Mouse (Mus musculus) CH12.LX (cell line): ENCODE measurements at regions not wholly inside any gene's neighbourhood (a gene's known extent, or its start where the extent isn't known, plus 50 kb on each side); places are given as distances from the start of the nearest gene placed in this dataset.

ENCODE experiments used
- DNase-seq: peaks from one replicate; pipeline ENCODE4 v3.0.0-alpha.2; 2013; ENCODE audit errors: extremely low read depth
- H3K27ac ChIP-seq: 2 replicates; pipeline ENCODE4 v1.5.1; 2012; ENCODE audit warnings: low read depth, mild to moderate bottlenecking, control low read depth, moderate library complexity; ENCODE audit not compliant: insufficient read depth
- H3K27me3 ChIP-seq: replicated peaks from 2 replicates; pipeline ENCODE3; 2012; ENCODE audit warnings: inconsistent platforms
- H3K36me3 ChIP-seq, 2 experiments: replicated peaks in 1 of 2; 2 replicates each; pipeline versions ENCODE3 to v1.6.1; 2012; ENCODE audit warnings: inconsistent platforms in 1 of 2, low read length in 1 of 2, mild to moderate bottlenecking in 1 of 2, mixed read lengths in 1 of 2, moderate library complexity in 1 of 2; ENCODE audit not compliant: control insufficient read depth in 1 of 2, insufficient read depth in 1 of 2
- H3K4me1 ChIP-seq, 2 experiments: 2 replicates each; pipeline ENCODE4 v1.6.1; 2012; ENCODE audit warnings: inconsistent platforms in 1 of 2, moderate library complexity in 1 of 2; ENCODE audit not compliant: insufficient read depth in 2 of 2, control insufficient read depth in 1 of 2
- H3K4me2 ChIP-seq: 2 replicates; pipeline ENCODE4 v1.6.1; 2012; ENCODE audit warnings: low read depth, mild to moderate bottlenecking, control low read depth; ENCODE audit not compliant: poor library complexity, insufficient read depth, severe bottlenecking
- H3K4me3 ChIP-seq, 3 experiments: fragments of 150-350 bp in 1 of 3; sonication (generic) in 1 of 3; replicated peaks in 1 of 3; 2 replicates each; pipeline versions ENCODE3 to v1.5.1; 2011 to 2012; ENCODE audit warnings: low read depth in 2 of 3, low read length in 2 of 3, mild to moderate bottlenecking in 2 of 3, moderate library complexity in 2 of 3, control low read depth in 1 of 3, improper control_type of control experiment in 1 of 3, inconsistent platforms in 1 of 3, mixed read lengths in 1 of 3; ENCODE audit not compliant: poor library complexity in 1 of 3
- H3K79me2 ChIP-seq: replicated peaks from 2 replicates; pipeline ENCODE4 v1.6.1; 2012; ENCODE audit warnings: mild to moderate bottlenecking, moderate library complexity; ENCODE audit not compliant: control insufficient read depth, poor library complexity, insufficient read depth, severe bottlenecking; ENCODE audit errors: extremely low read depth
- H3K9ac ChIP-seq: 2 replicates; pipeline ENCODE4 v1.6.1; 2012; ENCODE audit warnings: low read depth, mild to moderate bottlenecking, control low read depth, moderate library complexity; ENCODE audit not compliant: insufficient read depth
- H3K9me3 ChIP-seq: replicated peaks from 2 replicates; pipeline ENCODE3; 2012; ENCODE audit warnings: low read length, inconsistent platforms, mixed read lengths
- CHD1 ChIP-seq: IDR thresholded peaks from 2 replicates; pipeline ENCODE4 v1.6.1; 2012; ENCODE audit warnings: low read depth, low read length, improper control_type of control experiment, inconsistent platforms
- CTCF ChIP-seq, 2 experiments: IDR thresholded peaks in 1 of 2; conservative IDR thresholded peaks in 1 of 2; 2 replicates each; pipeline ENCODE4 v1.5.1; 2011 to 2012; ENCODE audit warnings: low read depth in 2 of 2, low read length in 2 of 2, improper control_type of control experiment in 1 of 2, inconsistent platforms in 1 of 2, mild to moderate bottlenecking in 1 of 2, moderate library complexity in 1 of 2
- EP300 ChIP-seq: IDR thresholded peaks from 2 replicates; pipeline ENCODE4 v1.6.1; 2011; ENCODE audit warnings: low read length, improper control_type of control experiment
- ETS1 ChIP-seq: conservative IDR thresholded peaks from 2 replicates; pipeline ENCODE4 v1.6.1; 2012; ENCODE audit warnings: low read depth, mild to moderate bottlenecking, inconsistent platforms, low read length, improper control_type of control experiment, moderate library complexity
- GABPA ChIP-seq: IDR thresholded peaks from 2 replicates; pipeline ENCODE4 v1.6.1; 2012; ENCODE audit warnings: low read depth, low read length, improper control_type of control experiment, inconsistent platforms; ENCODE audit not compliant: insufficient replicate concordance
- HCFC1 ChIP-seq: IDR thresholded peaks from 2 replicates; pipeline ENCODE4 v1.6.1; 2012; ENCODE audit warnings: low read depth, mild to moderate bottlenecking, inconsistent platforms, low read length, improper control_type of control experiment
- IRF4 ChIP-seq: IDR thresholded peaks from 2 replicates; pipeline ENCODE4 v1.6.1; 2014; ENCODE audit warnings: low read depth, mild to moderate bottlenecking, inconsistent platforms, low read length, improper control_type of control experiment
- JUND ChIP-seq: conservative IDR thresholded peaks from 2 replicates; pipeline ENCODE4 v1.6.1; 2011; ENCODE audit warnings: low read depth, low read length, improper control_type of control experiment
- MAFK ChIP-seq: IDR thresholded peaks from 2 replicates; pipeline ENCODE4 v1.6.1; 2011; ENCODE audit warnings: low read length, improper control_type of control experiment; ENCODE audit not compliant: insufficient replicate concordance
- MAZ ChIP-seq: IDR thresholded peaks from 2 replicates; pipeline ENCODE4 v1.6.1; 2012; ENCODE audit warnings: low read depth, mild to moderate bottlenecking, inconsistent platforms, low read length, improper control_type of control experiment, moderate library complexity
- MEF2A ChIP-seq: IDR thresholded peaks from 2 replicates; pipeline ENCODE4 v1.6.1; 2014; ENCODE audit warnings: low read depth, mild to moderate bottlenecking, inconsistent platforms, low read length, improper control_type of control experiment, borderline replicate concordance
- MYC ChIP-seq: IDR thresholded peaks from 2 replicates; pipeline ENCODE4 v1.6.1; 2011; ENCODE audit warnings: low read depth, mild to moderate bottlenecking, improper control_type of control experiment, low read length
- PAX5 ChIP-seq: IDR thresholded peaks from 2 replicates; pipeline ENCODE4 v1.6.1; 2012; ENCODE audit warnings: low read length, inconsistent platforms, mixed read lengths
- POLR2AphosphoS2 ChIP-seq: IDR thresholded peaks from 2 replicates; pipeline ENCODE4 v1.6.1; 2011; ENCODE audit warnings: low read depth, low read length, improper control_type of control experiment
- RAD21 ChIP-seq: IDR thresholded peaks from 2 replicates; pipeline ENCODE4 v1.6.1; 2011; ENCODE audit warnings: low read depth, mild to moderate bottlenecking, low read length, improper control_type of control experiment, moderate library complexity
- SMC3 ChIP-seq: IDR thresholded peaks from 2 replicates; pipeline ENCODE4 v1.6.1; 2011; ENCODE audit warnings: low read depth, low read length, improper control_type of control experiment
- TBP ChIP-seq: conservative IDR thresholded peaks from 2 replicates; pipeline ENCODE4 v1.6.1; 2011; ENCODE audit warnings: low read depth, low read length, improper control_type of control experiment
- ZKSCAN1 ChIP-seq: IDR thresholded peaks from 2 replicates; pipeline ENCODE4 v1.6.1; 2012; ENCODE audit warnings: low read depth, inconsistent platforms, low read length, improper control_type of control experiment, borderline replicate concordance
- ZMIZ1 ChIP-seq: IDR thresholded peaks from 2 replicates; pipeline ENCODE4 v1.6.1; 2012; ENCODE audit warnings: low read depth, mild to moderate bottlenecking, inconsistent platforms, low read length, improper control_type of control experiment
- ZNF384 ChIP-seq: IDR thresholded peaks from 2 replicates; pipeline ENCODE4 v1.6.1; 2012; ENCODE audit warnings: low read depth, low read length, improper control_type of control experiment, inconsistent platforms
- dilution Hi-C: fragments of 300-500 bp; cut with MboI; formaldehyde crosslinking; loops from 2 replicates; pipeline ENCODE4 v1.14.3; 2020; ENCODE audit warnings: low sequenced_read_pairs; ENCODE audit not compliant: extremely low pct_unique_long_range_greater_than_20kb, extremely low pct_ligation_motif_present
- in situ Hi-C: fragments of 300-500 bp; cut with MboI; formaldehyde crosslinking; loops from 3 replicates; pipeline ENCODE4 v1.14.3; 2019; ENCODE audit warnings: low sequenced_read_pairs, low pct_ligation_motif_present, low pct_unique_long_range_greater_than_20kb, mixed read lengths

DNA sequence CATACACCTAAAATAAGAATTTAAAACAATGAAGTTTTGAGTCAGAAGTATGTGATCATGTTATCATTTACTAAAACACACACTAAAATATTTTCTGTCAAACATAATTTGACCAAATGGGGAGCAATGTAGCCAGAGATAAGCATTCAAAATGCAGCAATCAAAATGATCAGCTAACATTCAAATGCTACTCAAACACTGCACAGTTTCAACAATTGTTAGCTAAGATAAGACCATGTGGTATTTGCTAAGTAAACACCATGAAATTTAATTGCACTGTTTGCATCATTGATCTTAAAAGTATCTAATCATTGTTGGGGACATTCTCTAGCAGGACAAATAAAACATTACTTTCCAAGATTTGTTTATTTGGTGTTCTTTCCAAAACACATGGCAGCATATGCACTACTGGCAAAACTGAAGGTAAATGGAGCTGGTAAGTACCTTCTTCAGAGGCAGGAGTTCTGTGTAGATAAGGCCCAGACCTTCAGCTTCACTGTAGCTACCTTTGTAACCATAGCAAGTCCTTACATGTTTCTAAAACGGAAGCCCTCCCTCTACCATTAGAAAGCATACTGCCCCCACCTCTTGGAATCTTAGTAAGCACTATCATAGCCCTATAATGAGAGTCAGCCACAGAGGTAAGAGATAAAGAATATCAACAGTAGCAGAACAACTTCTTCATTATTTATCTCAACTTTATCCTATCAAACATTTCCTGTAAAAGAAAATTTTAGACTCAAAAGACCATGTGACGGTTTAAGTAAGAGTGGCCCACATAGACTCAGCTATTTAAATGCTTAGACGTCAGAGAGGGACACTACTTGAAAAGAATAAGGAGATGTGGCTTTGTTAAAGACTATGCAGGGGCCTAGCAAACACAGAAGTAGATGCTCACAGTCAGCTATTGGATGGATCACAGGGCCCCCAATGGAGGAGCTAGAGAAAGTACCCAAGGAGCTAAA is 116.3 kb upstream of the Irak1bp1 start:
- Histone ChIP-seq H3K4me3 (no peak overlapping the region), H3K27ac (no peak overlapping the region), H3K4me1 (peaks cover 3 to 26% of the 10 kb centered on the region in 2 experiments; a peak in 3 of 4 replicates), H3K9me3 (no peaks in the 10 kb centered on the region), H3K79me2 (no peaks in the 10 kb centered on the region), H3K4me2 (no peak overlapping the region), H3K27me3 (no peaks in the 10 kb centered on the region), H3K9ac (no peak overlapping the region), H3K36me3 (no peaks in the 10 kb centered on the region)
- in situ Hi-C loops (no loop called here), dilution Hi-C loops (no loop called here)
- no peak for DNase-seq
- TF ChIP-seq MAFK: no peak
- no peak for TF ChIP-seq ZMIZ1

DNA sequence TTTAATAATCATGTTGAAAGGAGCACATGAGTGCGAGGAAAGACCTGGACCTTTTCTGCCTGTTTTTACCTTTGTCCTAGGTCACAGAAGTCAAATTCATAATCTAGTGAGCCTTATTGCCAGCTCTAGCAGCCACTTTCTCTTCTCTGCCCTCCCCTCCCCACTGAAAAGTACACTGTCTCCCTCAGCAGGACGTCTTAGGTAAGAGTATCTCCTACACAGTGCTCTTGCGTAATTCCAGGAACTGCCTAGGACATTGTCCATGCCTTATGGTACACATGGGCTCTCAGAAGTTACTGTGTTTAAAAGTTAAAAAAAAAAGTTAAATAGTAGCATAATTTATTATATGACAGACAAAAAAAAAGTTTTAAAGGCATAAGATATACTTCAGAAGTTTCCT is 100.7 kb upstream of the Irak1bp1 start:
- DNase-seq: no peak
- no peaks in the 10 kb centered on the region for H3K36me3 ChIP-seq
- TF ChIP-seq SMC3 (peak; percentile 46), RAD21 (peak; percentile 64), CTCF (conservative IDR thresholded peaks at IDR 0.05 in 1 of 2, IDR thresholded peaks at IDR 0.05 in 1 of 2; ENCODE audit: low read depth in 2 of 2, low read length in 2 of 2) (peak in 1 of 2 experiments; percentile 51; a peak in 2 of 4 replicates), HCFC1 (no peak)
- H3K4me2 ChIP-seq: no peak overlapping the region
- H3K9me3 ChIP-seq: no peaks in the 10 kb centered on the region
- H3K27me3 ChIP-seq: no peaks in the 10 kb centered on the region
- H3K9ac ChIP-seq: no peak overlapping the region
- dilution Hi-C loops: no loop called here
- in situ Hi-C loops: no loop called here
- H3K79me2 ChIP-seq: no peaks in the 10 kb centered on the region
- no peak overlapping the region for H3K4me3 ChIP-seq
- no peaks in the 10 kb centered on the region for H3K4me1 ChIP-seq
- H3K27ac ChIP-seq: no peak overlapping the region

DNA sequence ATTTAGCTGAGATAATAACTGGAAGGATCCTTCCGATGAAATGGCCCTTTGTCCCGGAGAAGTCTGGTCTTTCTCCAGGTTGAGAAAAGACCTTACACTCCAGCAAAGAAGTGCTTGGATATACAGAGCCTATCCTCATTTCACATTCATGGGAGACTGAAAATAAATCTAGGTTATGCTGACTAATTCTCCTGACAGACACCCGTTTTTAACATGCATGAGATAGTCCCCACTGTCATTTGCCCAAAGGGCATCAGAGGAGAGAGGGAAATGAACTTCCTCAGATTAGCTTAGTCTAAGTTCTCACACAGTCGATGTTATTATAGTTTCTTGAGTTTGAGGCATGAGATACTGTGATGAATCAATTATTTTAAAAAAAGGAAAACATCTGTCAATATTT is 99.7 kb upstream of the Irak1bp1 start:
- H3K79me2 ChIP-seq: no peaks in the 10 kb centered on the region
- H3K9ac ChIP-seq: no peak overlapping the region
- no peak overlapping the region for H3K4me3 ChIP-seq
- H3K4me1 ChIP-seq: no peaks in the 10 kb centered on the region
- in situ Hi-C loops (no loop called here), dilution Hi-C loops (no loop called here)
- no peak overlapping the region for H3K4me2 ChIP-seq
- no peaks in the 10 kb centered on the region for H3K27me3 ChIP-seq
- H3K27ac ChIP-seq: no peak overlapping the region
- TF ChIP-seq ZKSCAN1 (no peak), EP300 (no peak), PAX5 (no peak), POLR2AphosphoS2 (no peak), ZNF384 (no peak), JUND (no peak), MEF2A (no peak), MYC (no peak), CHD1 (no peak), ETS1 (no peak), IRF4 (no peak), GABPA (no peak), TBP (no peak), MAZ (no peak)
- no peaks in the 10 kb centered on the region for H3K36me3 ChIP-seq
- H3K9me3 ChIP-seq: no peaks in the 10 kb centered on the region
- DNase-seq: no peak
